Mouse (Mus musculus) liver, embryonic 14.5 days (tissue): ENCODE results near the gene Slc25a5. TPM values are rescaled to one million over a fixed set of nuclear protein-coding genes. Genes with fewer than 3 reads are reported as not detected.

Experiments
- ATAC-seq: fragments of 200-750 bp; cut with Nextera tagmentation; 2 replicates; pipeline ENCODE4 v1.8.0; 2017; ENCODE audit warnings: moderate number of reproducible peaks, mild to moderate bottlenecking, moderate library complexity; ENCODE audit not compliant: insufficient read depth
- DNase-seq, 3 experiments: peaks; one replicate each; pipeline ENCODE4 v3.0.0-alpha.2; 2012 to 2013; ENCODE audit warnings: low read depth in 3 of 3, low spot score in 3 of 3
- H3K27ac ChIP-seq: fragments of 300-500 bp; sonication (generic); 2 replicates; pipeline ENCODE4 v1.5.1; 2014; ENCODE audit warnings: moderate library complexity, mild to moderate bottlenecking, control low read depth, inconsistent platforms
- H3K27me3 ChIP-seq: fragments of 300-500 bp; sonication (generic); 2 replicates; pipeline ENCODE4 v1.6.1; 2014; ENCODE audit warnings: mild to moderate bottlenecking, low read length, moderate library complexity; ENCODE audit not compliant: control insufficient read depth, insufficient read depth
- H3K36me3 ChIP-seq: fragments of 300-500 bp; sonication (generic); replicated peaks from 2 replicates; pipeline ENCODE4 v1.6.1; 2014; ENCODE audit warnings: low read depth; ENCODE audit not compliant: control insufficient read depth, insufficient read depth
- H3K4me1 ChIP-seq, 2 experiments: fragments of 200-500 bp in 1 of 2; fragments of 300-500 bp in 1 of 2; sonication (generic) in 1 of 2; replicated peaks; 2 replicates each; pipeline ENCODE4 v1.6.1; 2012 to 2014; ENCODE audit warnings: antibody characterized with exemption in 1 of 2, inconsistent platforms in 1 of 2, low read length in 1 of 2; ENCODE audit not compliant: control insufficient read depth in 2 of 2, insufficient read depth in 2 of 2
- H3K4me2 ChIP-seq: fragments of 300-500 bp; sonication (generic); 2 replicates; pipeline ENCODE4 v1.6.1; 2014; ENCODE audit warnings: low read depth, mild to moderate bottlenecking, control low read depth, moderate library complexity
- H3K4me3 ChIP-seq, 2 experiments: fragments of 200-500 bp in 1 of 2; fragments of 300-500 bp in 1 of 2; sonication (generic) in 1 of 2; 2 replicates each; pipeline ENCODE4 v1.5.1; 2012 to 2014; ENCODE audit warnings: low read depth in 2 of 2, low read length in 2 of 2, mild to moderate bottlenecking in 2 of 2, control low read depth in 1 of 2, inconsistent platforms in 1 of 2, moderate library complexity in 1 of 2; ENCODE audit not compliant: insufficient read depth in 1 of 2
- H3K9ac ChIP-seq: fragments of 300-500 bp; sonication (generic); replicated peaks from 2 replicates; pipeline ENCODE4 v1.6.1; 2014; ENCODE audit warnings: mild to moderate bottlenecking, control low read depth, moderate library complexity
- H3K9me3 ChIP-seq: fragments of 300-500 bp; sonication (generic); 2 replicates; pipeline ENCODE4 v1.6.1; 2016; ENCODE audit warnings: low read length, mixed read lengths; ENCODE audit not compliant: control insufficient read depth
- CTCF ChIP-seq: IDR thresholded peaks from 2 replicates; pipeline ENCODE4 v1.5.1; 2016; ENCODE audit warnings: antibody characterized with exemption, low read depth, control low read depth
- EP300 ChIP-seq: IDR thresholded peaks from 2 replicates; pipeline ENCODE4 v1.6.1; 2016; ENCODE audit warnings: antibody characterized with exemption, low read depth
- WGBS: fragments of 180-500 bp; shearing (Covaris S2); extraction: QIAGEN DNeasy Blood & Tissue Kit; methylation state at CpG from one replicate; pipeline ENCODE4 v1.1.7; 2014; ENCODE audit not compliant: insufficient replicate concordance; 5-methylcytosine and 5-hydroxymethylcytosine counted together
- polyA plus RNA-seq, 2 experiments: library from polyadenylated mRNA; depleted of rRNA in 1 of 2; stranded (reverse) in 1 of 2; unstranded in 1 of 2; fragments of >200 nt; fragmentation: Nextera tagmentation in 1 of 2; extraction: Ambion mirVana in 1 of 2; gene quantifications; 2 replicates each; pipeline versions ENCODE4 v1.2.1 to v1.2.3; 2012 to 2014

Slc25a5 gene
- polyA plus RNA-seq, 2 experiments, result 352 to 514 TPM

DNA sequence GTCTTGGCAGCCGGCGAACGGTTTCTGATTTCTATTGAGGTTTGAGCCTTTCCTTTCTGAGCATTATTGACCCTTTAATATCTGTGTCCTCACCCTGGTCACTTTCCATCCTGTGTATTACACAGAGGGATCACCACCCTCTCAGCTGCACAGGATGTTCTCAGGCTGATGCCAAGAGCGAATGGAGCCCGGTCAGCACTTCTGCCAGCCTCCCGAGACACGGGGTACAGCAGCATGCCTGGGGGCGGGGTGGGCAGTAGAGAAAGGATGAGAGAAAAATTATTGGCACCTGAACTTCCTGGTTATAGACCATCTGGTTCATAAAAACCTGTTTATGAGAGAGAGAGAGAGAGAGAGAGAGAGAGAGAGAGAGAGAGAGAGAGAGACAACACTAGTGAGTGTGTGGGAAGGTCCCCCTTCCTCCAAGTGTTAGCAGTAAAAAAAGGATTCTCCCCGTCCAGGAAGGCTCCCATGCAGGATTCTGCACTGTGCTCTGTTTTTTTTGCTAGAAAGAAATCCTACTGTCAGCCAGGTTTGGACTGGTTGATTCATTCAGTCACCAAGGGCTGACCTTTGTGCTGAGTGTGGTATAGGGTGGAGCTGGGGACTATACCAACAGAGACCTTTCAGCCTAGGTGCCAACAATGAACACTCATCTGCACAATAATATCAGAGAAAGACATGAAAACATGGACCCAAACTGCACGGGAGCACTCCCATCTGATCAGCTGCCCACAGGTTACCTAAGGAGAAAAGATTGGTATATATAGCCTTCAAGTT is 28.7 kb downstream of the Slc25a5 start:
- H3K36me3 ChIP-seq, result no peaks in the 10 kb centered on the region
- no peak overlapping the region for H3K4me3 ChIP-seq
- H3K27me3 ChIP-seq, result no peaks in the 10 kb centered on the region
- no peak for DNase-seq
- no peaks in the 10 kb centered on the region for H3K9me3 ChIP-seq
- TF ChIP-seq CTCF (no peak), EP300 (no peak)
- no peak overlapping the region for H3K9ac ChIP-seq
- H3K27ac ChIP-seq, result no peak overlapping the region
- 75% methylated on average over 10 of the region's 10 CpGs for WGBS
- no peak overlapping the region for H3K4me2 ChIP-seq
- ATAC-seq, result no peak
- H3K4me1 ChIP-seq, result no peaks in the 10 kb centered on the region; a peak in 1 of 4 replicates

DNA sequence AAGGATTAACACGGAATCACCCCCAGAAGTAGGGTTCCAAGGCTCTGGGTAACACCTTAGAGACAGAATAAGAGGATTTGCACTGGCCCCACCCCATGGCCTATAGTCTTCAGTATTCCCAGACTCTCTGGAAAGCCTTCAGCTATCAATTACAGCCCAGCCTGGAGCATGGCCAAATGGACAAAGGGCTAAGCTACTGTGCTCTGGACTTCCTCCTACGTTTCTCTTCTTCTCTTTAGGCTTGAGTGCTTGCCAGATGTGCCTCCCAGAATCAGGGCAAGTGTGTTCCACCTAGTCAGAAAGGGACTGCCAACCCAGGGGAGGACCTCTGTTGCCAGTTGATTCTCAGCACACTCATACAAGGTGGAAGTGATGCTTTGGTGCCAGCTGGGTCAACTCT is 29.6 kb downstream of the Slc25a5 start:
- ATAC-seq, result no peak
- TF ChIP-seq CTCF (no peak), EP300 (no peak)
- H3K4me1 ChIP-seq, result no peaks in the 10 kb centered on the region; a peak in 1 of 4 replicates

DNA sequence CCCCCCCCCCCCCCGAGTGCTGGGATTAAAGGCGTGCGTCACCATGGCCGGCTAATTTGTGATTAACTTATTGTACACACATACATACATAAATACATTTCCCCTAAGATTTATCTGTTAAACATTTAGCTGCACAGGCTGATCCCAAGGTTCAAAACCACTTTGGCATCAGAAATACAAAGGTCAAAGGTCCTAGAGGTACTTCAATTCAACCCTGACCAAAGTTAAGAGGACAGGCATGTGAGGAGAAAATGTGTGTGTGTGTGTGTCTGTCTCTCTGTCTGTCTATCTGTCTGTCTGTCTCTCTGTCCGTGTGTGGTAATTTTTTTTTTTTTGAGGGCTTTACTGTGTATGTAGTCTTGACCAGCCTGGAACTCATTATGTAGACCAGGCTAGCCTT is 31.4 kb downstream of the Slc25a5 start:
- no peak for ATAC-seq
- H3K9ac ChIP-seq, result no peak overlapping the region
- no peaks in the 10 kb centered on the region for H3K36me3 ChIP-seq
- H3K9me3 ChIP-seq, result no peaks in the 10 kb centered on the region
- no peak for TF ChIP-seq EP300
- TF ChIP-seq CTCF, result no peak
- H3K27ac ChIP-seq, result no peak overlapping the region
- DNase-seq, result no peak
- H3K4me1 ChIP-seq, result no peaks in the 10 kb centered on the region; a peak in 1 of 4 replicates
- H3K4me3 ChIP-seq, result no peak overlapping the region
- WGBS, result 74% methylated on average over 5 of the region's 5 CpGs
- no peak overlapping the region for H3K4me2 ChIP-seq
- H3K27me3 ChIP-seq, result no peaks in the 10 kb centered on the region

More for the DNA sequence above, 29.6 kb downstream of the Slc25a5 start:
- no peaks in the 10 kb centered on the region for H3K9me3 ChIP-seq
- DNase-seq, result no peak
- H3K9ac ChIP-seq, result no peak overlapping the region
- H3K4me2 ChIP-seq, result no peak overlapping the region
- WGBS, result 36% methylated on average over 2 of the region's 2 CpGs
- no peak overlapping the region for H3K27ac ChIP-seq
- H3K4me3 ChIP-seq, result no peak overlapping the region
- no peaks in the 10 kb centered on the region for H3K36me3 ChIP-seq
- H3K27me3 ChIP-seq, result no peaks in the 10 kb centered on the region

DNA sequence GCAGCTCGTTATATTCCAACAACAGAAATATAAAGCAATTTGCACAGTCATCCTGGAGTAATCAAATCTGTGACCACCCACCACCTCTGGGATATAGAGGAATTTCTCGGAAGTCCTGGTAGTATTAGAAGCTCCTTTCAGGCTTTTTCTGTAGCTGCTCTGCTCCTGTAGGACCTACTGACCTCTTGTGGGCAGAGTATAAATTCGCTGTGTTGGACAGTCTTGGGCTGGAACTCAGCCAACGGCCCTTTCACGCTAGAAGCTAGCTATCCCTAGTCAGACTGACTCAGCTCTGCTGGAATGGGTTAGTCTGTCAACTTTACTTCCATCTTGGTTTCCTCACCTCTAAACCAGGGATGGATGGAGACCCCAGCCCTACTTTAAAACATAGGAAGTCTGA is 34.8 kb downstream of the Slc25a5 start:
- H3K27ac ChIP-seq, result no peak overlapping the region
- no peak overlapping the region for H3K4me2 ChIP-seq
- H3K4me3 ChIP-seq, result no peak overlapping the region
- no peaks in the 10 kb centered on the region for H3K36me3 ChIP-seq
- ATAC-seq, result no peak
- no peaks in the 10 kb centered on the region; a peak in 1 of 4 replicates for H3K4me1 ChIP-seq
- H3K9me3 ChIP-seq, result no peaks in the 10 kb centered on the region
- TF ChIP-seq CTCF (no peak), EP300 (no peak)
- no peak overlapping the region for H3K9ac ChIP-seq
- 37% methylated on average over 5 of the region's 5 CpGs for WGBS
- no peaks in the 10 kb centered on the region for H3K27me3 ChIP-seq
- DNase-seq, result no peak

DNA sequence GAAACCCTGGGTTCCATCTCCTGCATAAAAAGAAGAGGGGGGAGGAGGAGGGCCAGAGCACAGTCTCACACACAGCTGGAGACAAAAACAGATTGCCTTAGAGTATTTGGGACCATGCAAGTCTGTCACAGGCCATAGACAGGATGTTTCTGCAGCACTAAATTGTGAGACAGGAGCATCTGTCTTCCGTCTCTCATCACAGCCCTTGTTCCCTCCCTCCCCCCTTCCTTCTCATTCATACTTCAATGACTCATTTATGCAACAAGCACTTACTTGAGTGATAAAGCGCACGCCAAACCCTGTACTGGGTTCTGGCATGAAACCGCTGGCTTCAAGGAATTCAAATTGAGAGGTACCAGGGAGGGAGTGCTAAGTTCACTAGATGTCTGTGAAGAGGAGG is 36.2 kb downstream of the Slc25a5 start:
- H3K36me3 ChIP-seq, result no peaks in the 10 kb centered on the region
- no peak for TF ChIP-seq EP300
- no peak for TF ChIP-seq CTCF
- H3K27ac ChIP-seq, result no peak overlapping the region
- H3K4me3 ChIP-seq, result no peak overlapping the region
- no peak overlapping the region for H3K4me2 ChIP-seq
- DNase-seq (no peak), ATAC-seq (no peak)
- 83% methylated on average over 4 of the region's 4 CpGs for WGBS
- no peaks in the 10 kb centered on the region for H3K9me3 ChIP-seq
- H3K4me1 ChIP-seq, result no peaks in the 10 kb centered on the region; a peak in 1 of 4 replicates
- no peaks in the 10 kb centered on the region for H3K27me3 ChIP-seq
- H3K9ac ChIP-seq, result no peak overlapping the region
